Mouse (Mus musculus) liver, adult 2 months (tissue): ENCODE data around the gene Slfn9.

ENCODE experiments used
- CTCF ChIP-seq: fragments of 200-500 bp; IDR thresholded peaks from 2 replicates; pipeline ENCODE4 v1.5.1; 2011; ENCODE audit warnings: low read depth, low read length, control low read depth
- POLR2A ChIP-seq: fragments of 200-500 bp; IDR thresholded peaks from 2 replicates; pipeline ENCODE4 v1.6.1; 2011; ENCODE audit warnings: low read length, control low read depth; ENCODE audit not compliant: insufficient read depth; ENCODE audit errors: extremely low read depth

DNA sequence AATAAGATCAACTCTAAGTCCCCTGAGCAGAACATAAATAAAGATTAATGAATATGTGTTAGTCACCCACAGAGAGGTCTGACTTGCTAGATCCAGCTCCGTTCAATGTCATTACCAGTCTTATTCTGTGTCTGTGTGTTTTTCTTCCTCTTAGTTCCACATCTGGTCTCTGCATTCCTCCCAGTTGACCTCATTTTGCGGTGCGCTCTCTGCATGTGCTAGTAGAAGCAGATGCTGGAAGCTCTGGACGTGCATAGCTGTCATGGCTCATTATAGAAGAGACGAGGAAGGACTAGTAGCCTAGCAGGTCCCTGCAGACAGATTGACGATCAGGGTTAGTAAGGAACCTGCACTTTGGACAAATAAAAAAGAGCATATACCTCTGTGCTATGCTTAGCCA, 48.3 kb downstream of the Slfn9 start:
- TF ChIP-seq POLR2A: no peak
- TF ChIP-seq CTCF: no peak
